Mouse (Mus musculus) ES-Bruce4 (cell line): ENCODE data around the gene Tasp1.

Source experiments
- CTCF ChIP-seq: IDR thresholded peaks from one replicate; pipeline ENCODE4 v1.8.1; 2011; ENCODE audit warnings: low read depth, low read length
- EP300 ChIP-seq: IDR thresholded peaks from 2 replicates; pipeline ENCODE4 v1.6.1; 2011; ENCODE audit warnings: low read depth, low read length; ENCODE audit not compliant: insufficient read depth
- POLR2A ChIP-seq: IDR thresholded peaks from one replicate; pipeline ENCODE4 v1.8.1; 2011; ENCODE audit warnings: low read length; ENCODE audit not compliant: insufficient read depth

GRCm38 (mm10) chr2:139924937-139925336 is 141.7 kb downstream of the Tasp1 start:
- TF ChIP-seq CTCF = no peak
- no peak for TF ChIP-seq POLR2A
- no peak for TF ChIP-seq EP300
